Mouse (Mus musculus): ENCODE results near the gene Tmem120a. TPM values are rescaled to one million over a fixed set of nuclear protein-coding genes. Genes with fewer than 3 reads are reported as not detected.

Tmem120a gene
- polyA plus RNA-seq, 1 experiment from 2014 or later, result 93.5 TPM

GRCm38 (mm10) chr5:135736544-135736943 is 7.7 kb downstream of the Tmem120a start:
- H3K27ac ChIP-seq (ENCODE audit: low read depth, low read length), result no peak overlapping the region
- no peak overlapping the region for H3K4me3 ChIP-seq (ENCODE audit: low read length)
- no peaks in the 10 kb centered on the region for H3K4me1 ChIP-seq (ENCODE audit: control insufficient read depth, insufficient read depth, low read depth, low read length)
- H3K9ac ChIP-seq (ENCODE audit: low read depth, low read length), result no peak overlapping the region
- WGBS, result 96% methylated on average over 16 of the region's 16 CpGs
- no peaks in the 10 kb centered on the region for H3K9me3 ChIP-seq (ENCODE audit: control insufficient read depth, low read length)
- H3K4me2 ChIP-seq (ENCODE audit: low read length), result no peak overlapping the region
- no peaks in the 10 kb centered on the region for H3K27me3 ChIP-seq (replicated peaks; ENCODE audit: control insufficient read depth, insufficient read depth, low read length)
- no peak for ATAC-seq
- peaks cover 42% of the 10 kb centered on the region for H3K36me3 ChIP-seq (ENCODE audit: control insufficient read depth, insufficient read depth, low read length)

GRCm38 (mm10) chr5:135735741-135736140 is 8.5 kb downstream of the Tmem120a start:
- whole genome bisulfite sequencing, result 89% methylated on average over 13 of the region's 13 CpGs
- Histone ChIP-seq H3K4me3 (ENCODE audit: low read length) (no peak overlapping the region), H3K4me1 (ENCODE audit: control insufficient read depth, insufficient read depth, low read depth, low read length) (no peaks in the 10 kb centered on the region), H3K27me3 (replicated peaks; ENCODE audit: control insufficient read depth, insufficient read depth, low read length) (no peaks in the 10 kb centered on the region), H3K9ac (ENCODE audit: low read depth, low read length) (no peak overlapping the region), H3K9me3 (ENCODE audit: control insufficient read depth, low read length) (no peaks in the 10 kb centered on the region), H3K4me2 (ENCODE audit: low read length) (no peak overlapping the region), H3K36me3 (ENCODE audit: control insufficient read depth, insufficient read depth, low read length) (peaks cover 49% of the 10 kb centered on the region), H3K27ac (ENCODE audit: low read depth, low read length) (no peak overlapping the region)
- ATAC-seq, result no peak

DNA sequence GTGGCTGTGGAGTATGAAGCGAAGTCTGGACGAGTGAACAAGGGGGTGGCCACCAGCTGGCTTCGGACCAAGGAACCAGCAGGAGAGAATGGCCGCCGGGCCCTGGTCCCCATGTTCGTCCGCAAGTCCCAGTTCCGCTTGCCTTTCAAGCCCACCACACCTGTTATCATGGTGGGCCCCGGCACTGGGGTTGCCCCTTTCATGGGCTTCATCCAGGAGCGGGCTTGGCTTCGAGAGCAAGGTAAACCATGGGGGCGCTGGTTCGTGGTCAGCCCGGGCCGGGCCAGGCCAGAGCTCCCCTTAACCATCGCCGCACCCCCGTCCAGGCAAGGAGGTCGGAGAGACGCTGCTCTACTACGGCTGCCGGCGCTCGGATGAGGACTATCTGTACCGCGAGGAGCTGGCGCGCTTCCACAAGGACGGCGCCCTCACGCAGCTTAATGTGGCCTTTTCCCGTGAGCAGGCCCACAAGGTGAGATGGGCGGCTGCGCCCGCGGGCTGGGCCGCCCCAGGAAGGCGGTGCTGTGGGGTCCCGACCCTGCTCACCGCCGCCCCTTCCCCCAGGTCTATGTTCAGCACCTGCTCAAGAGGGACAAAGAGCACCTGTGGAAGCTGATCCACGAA is 10.1 kb downstream of the Tmem120a start:
- H3K4me1 ChIP-seq (ENCODE audit: control insufficient read depth, insufficient read depth, low read depth, low read length), result no peaks in the 10 kb centered on the region
- H3K4me2 ChIP-seq (ENCODE audit: low read length), result no peak overlapping the region
- no peak for ATAC-seq
- H3K36me3 ChIP-seq (ENCODE audit: control insufficient read depth, insufficient read depth, low read length), result peaks cover 65% of the 10 kb centered on the region
- H3K27ac ChIP-seq (ENCODE audit: low read depth, low read length), result no peak overlapping the region
- no peaks in the 10 kb centered on the region for H3K9me3 ChIP-seq (ENCODE audit: control insufficient read depth, low read length)
- no peak overlapping the region for H3K4me3 ChIP-seq (ENCODE audit: low read length)
- H3K27me3 ChIP-seq (replicated peaks; ENCODE audit: control insufficient read depth, insufficient read depth, low read length), result no peaks in the 10 kb centered on the region
- H3K9ac ChIP-seq (ENCODE audit: low read depth, low read length), result no peak overlapping the region
- WGBS, result 94% methylated on average over 42 of the region's 42 CpGs

DNA sequence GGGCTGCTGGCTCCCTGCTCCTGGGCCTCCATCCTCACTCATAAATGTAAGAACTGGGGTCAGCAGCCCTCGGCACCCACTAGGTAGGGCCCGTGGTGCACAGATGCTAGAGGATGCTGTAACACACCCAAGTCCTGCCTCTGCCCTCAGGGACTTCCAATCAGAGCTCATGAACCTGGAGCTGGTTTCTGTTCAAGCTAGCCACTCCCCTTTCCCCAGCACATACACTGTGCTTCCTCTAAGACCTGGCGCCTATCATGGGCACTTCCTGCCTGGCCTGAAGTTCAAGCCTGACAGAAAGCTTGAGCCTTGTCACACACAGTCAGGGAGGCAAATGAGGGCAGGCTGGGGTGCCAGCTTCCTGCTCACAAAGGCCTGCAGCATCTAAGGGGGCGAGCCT is 11.2 kb downstream of the Tmem120a start:
- Histone ChIP-seq H3K4me2 (ENCODE audit: low read length) (no peak overlapping the region), H3K27me3 (replicated peaks; ENCODE audit: control insufficient read depth, insufficient read depth, low read length) (no peaks in the 10 kb centered on the region), H3K4me3 (ENCODE audit: low read length) (no peak overlapping the region), H3K27ac (ENCODE audit: low read depth, low read length) (no peak overlapping the region), H3K9me3 (ENCODE audit: control insufficient read depth, low read length) (no peaks in the 10 kb centered on the region), H3K9ac (ENCODE audit: low read depth, low read length) (no peak overlapping the region), H3K36me3 (ENCODE audit: control insufficient read depth, insufficient read depth, low read length) (peaks cover 66% of the 10 kb centered on the region), H3K4me1 (ENCODE audit: control insufficient read depth, insufficient read depth, low read depth, low read length) (no peaks in the 10 kb centered on the region)
- WGBS, result 94% methylated on average over 4 of the region's 4 CpGs
- no peak for ATAC-seq

GRCm38 (mm10) chr5:135731322-135731721 is 12.9 kb downstream of the Tmem120a start:
- WGBS, result 96% methylated on average over 16 of the region's 16 CpGs
- no peak overlapping the region for H3K27ac ChIP-seq (ENCODE audit: low read depth, low read length)
- H3K9ac ChIP-seq (ENCODE audit: low read depth, low read length), result no peak overlapping the region
- ATAC-seq, result no peak
- peaks cover 58% of the 10 kb centered on the region for H3K36me3 ChIP-seq (ENCODE audit: control insufficient read depth, insufficient read depth, low read length)
- peaks cover 10% of the 10 kb centered on the region for H3K4me1 ChIP-seq (ENCODE audit: control insufficient read depth, insufficient read depth, low read depth, low read length)
- no peak overlapping the region for H3K4me3 ChIP-seq (ENCODE audit: low read length)
- H3K9me3 ChIP-seq (ENCODE audit: control insufficient read depth, low read length), result no peaks in the 10 kb centered on the region
- H3K27me3 ChIP-seq (replicated peaks; ENCODE audit: control insufficient read depth, insufficient read depth, low read length), result no peaks in the 10 kb centered on the region
- H3K4me2 ChIP-seq (ENCODE audit: low read length), result no peak overlapping the region

- no peak overlapping the region for H3K4me2 ChIP-seq (ENCODE audit: low read length)
- H3K4me1 ChIP-seq (ENCODE audit: control insufficient read depth, insufficient read depth, low read depth, low read length), result peaks cover 14% of the 10 kb centered on the region
- H3K27ac ChIP-seq (ENCODE audit: low read depth, low read length), result no peak overlapping the region
- H3K9me3 ChIP-seq (ENCODE audit: control insufficient read depth, low read length), result no peaks in the 10 kb centered on the region
- no peak for ATAC-seq
- H3K27me3 ChIP-seq (replicated peaks; ENCODE audit: control insufficient read depth, insufficient read depth, low read length), result no peaks in the 10 kb centered on the region
- WGBS, result 92% methylated on average over 10 of the region's 10 CpGs
- no peak overlapping the region for H3K4me3 ChIP-seq (ENCODE audit: low read length)
- no peak overlapping the region for H3K9ac ChIP-seq (ENCODE audit: low read depth, low read length)
- H3K36me3 ChIP-seq (ENCODE audit: control insufficient read depth, insufficient read depth, low read length), result peaks cover 55% of the 10 kb centered on the region
These were observed 13.3 kb downstream of the Tmem120a start for GRCm38 (mm10) chr5:135730916-135731315.

- WGBS, result 96% methylated on average over 10 of the region's 10 CpGs
- H3K9me3 ChIP-seq (ENCODE audit: control insufficient read depth, low read length), result no peaks in the 10 kb centered on the region
- no peak overlapping the region for H3K27ac ChIP-seq (ENCODE audit: low read depth, low read length)
- H3K4me1 ChIP-seq (ENCODE audit: control insufficient read depth, insufficient read depth, low read depth, low read length), result peaks cover 20% of the 10 kb centered on the region
- ATAC-seq, result no peak
- H3K4me3 ChIP-seq (ENCODE audit: low read length), result no peak overlapping the region
- H3K4me2 ChIP-seq (ENCODE audit: low read length), result no peak overlapping the region
- no peaks in the 10 kb centered on the region for H3K27me3 ChIP-seq (replicated peaks; ENCODE audit: control insufficient read depth, insufficient read depth, low read length)
- H3K36me3 ChIP-seq (ENCODE audit: control insufficient read depth, insufficient read depth, low read length), result peaks cover 49% of the 10 kb centered on the region
- no peak overlapping the region for H3K9ac ChIP-seq (ENCODE audit: low read depth, low read length)
These were observed 14.0 kb downstream of the Tmem120a start for GRCm38 (mm10) chr5:135730278-135730677.

GRCm38 (mm10) chr5:135729351-135729750 is 14.9 kb downstream of the Tmem120a start:
- Histone ChIP-seq H3K9me3 (ENCODE audit: control insufficient read depth, low read length) (no peaks in the 10 kb centered on the region), H3K4me3 (ENCODE audit: low read length) (no peak overlapping the region), H3K9ac (ENCODE audit: low read depth, low read length) (no peak overlapping the region), H3K36me3 (ENCODE audit: control insufficient read depth, insufficient read depth, low read length) (peaks cover 41% of the 10 kb centered on the region), H3K4me1 (ENCODE audit: control insufficient read depth, insufficient read depth, low read depth, low read length) (peaks cover 30% of the 10 kb centered on the region), H3K4me2 (ENCODE audit: low read length) (no peak overlapping the region), H3K27me3 (replicated peaks; ENCODE audit: control insufficient read depth, insufficient read depth, low read length) (no peaks in the 10 kb centered on the region), H3K27ac (ENCODE audit: low read depth, low read length) (no peak overlapping the region)
- 88% methylated on average over 13 of the region's 13 CpGs for WGBS
- no peak for ATAC-seq

DNA sequence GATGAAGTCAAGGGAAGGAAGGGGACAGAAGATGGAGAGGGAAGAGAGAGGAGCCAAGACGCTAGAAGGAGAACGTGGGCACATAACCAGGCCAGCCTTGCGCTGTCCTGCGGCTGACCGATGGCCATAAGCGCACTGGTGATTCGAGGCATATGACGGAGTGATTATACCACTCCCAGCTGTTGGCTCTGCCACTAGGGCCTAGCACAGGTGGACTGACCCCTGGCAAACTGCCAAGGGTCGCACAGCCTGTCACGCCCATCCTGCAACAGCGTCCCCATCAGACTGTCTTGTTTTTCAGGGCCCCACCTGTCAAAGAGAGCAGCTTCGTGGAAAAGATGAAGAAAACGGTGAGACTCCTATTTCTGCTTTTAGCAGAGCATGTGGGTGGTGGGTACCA is 15.9 kb downstream of the Tmem120a start:
- Histone ChIP-seq H3K4me3 (ENCODE audit: low read length) (no peak overlapping the region), H3K9ac (ENCODE audit: low read depth, low read length) (no peak overlapping the region), H3K27me3 (replicated peaks; ENCODE audit: control insufficient read depth, insufficient read depth, low read length) (no peaks in the 10 kb centered on the region), H3K36me3 (ENCODE audit: control insufficient read depth, insufficient read depth, low read length) (peaks cover 31% of the 10 kb centered on the region), H3K27ac (ENCODE audit: low read depth, low read length) (no peak overlapping the region), H3K4me1 (ENCODE audit: control insufficient read depth, insufficient read depth, low read depth, low read length) (peaks cover 31% of the 10 kb centered on the region), H3K9me3 (ENCODE audit: control insufficient read depth, low read length) (no peaks in the 10 kb centered on the region), H3K4me2 (ENCODE audit: low read length) (no peak overlapping the region)
- WGBS, result 94% methylated on average over 13 of the region's 13 CpGs
- no peak for ATAC-seq

DNA sequence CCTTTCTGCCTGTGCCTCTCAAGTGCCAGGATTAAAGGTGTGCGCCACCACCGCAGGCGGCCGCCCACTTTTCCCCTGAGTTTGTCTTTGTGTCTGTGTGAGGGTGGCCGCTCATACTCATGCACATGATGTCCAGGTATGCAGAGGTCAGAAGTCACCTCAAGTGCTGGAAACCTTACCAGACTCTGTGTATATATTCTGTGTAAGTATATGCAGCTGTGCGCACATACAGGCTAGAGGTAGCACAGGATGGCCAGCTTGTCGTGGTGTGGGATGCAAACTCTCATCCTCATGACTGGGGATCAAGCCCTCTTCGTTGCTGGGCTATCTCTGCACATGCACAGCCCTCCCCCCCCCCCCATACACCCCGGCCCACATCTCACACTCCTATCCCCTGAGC is 16.4 kb downstream of the Tmem120a start:
- Histone ChIP-seq H3K36me3 (ENCODE audit: control insufficient read depth, insufficient read depth, low read length) (peaks cover 26% of the 10 kb centered on the region), H3K4me1 (ENCODE audit: control insufficient read depth, insufficient read depth, low read depth, low read length) (peaks cover 31% of the 10 kb centered on the region), H3K4me2 (ENCODE audit: low read length) (no peak overlapping the region)

More for the DNA sequence above, 16.4 kb downstream of the Tmem120a start:
- no peaks in the 10 kb centered on the region for H3K9me3 ChIP-seq (ENCODE audit: control insufficient read depth, low read length)
- no peak for ATAC-seq
- no peak overlapping the region for H3K4me3 ChIP-seq (ENCODE audit: low read length)
- no peak overlapping the region for H3K9ac ChIP-seq (ENCODE audit: low read depth, low read length)
- no peaks in the 10 kb centered on the region for H3K27me3 ChIP-seq (replicated peaks; ENCODE audit: control insufficient read depth, insufficient read depth, low read length)
- 92% methylated on average over 9 of the region's 9 CpGs for WGBS
- no peak overlapping the region for H3K27ac ChIP-seq (ENCODE audit: low read depth, low read length)
